Mouse (Mus musculus): ENCODE measurements around the gene Znrf3. TPM values are rescaled to one million over a fixed set of nuclear protein-coding genes. Genes with fewer than 3 reads are reported as not detected.

The Znrf3 gene
- polyA plus RNA-seq, 1 experiment = 0.30 TPM

- Histone ChIP-seq H3K4me3 (replicated peaks) (no peak overlapping the region), H3K27me3 (replicated peaks) (no peaks in the 10 kb centered on the region), H3K9me3 (no peaks in the 10 kb centered on the region), H3K4me1 (peaks cover 52% of the 10 kb centered on the region), H3K36me3 (replicated peaks; ENCODE audit: low read length) (no peaks in the 10 kb centered on the region)
- TF ChIP-seq GATA1 (IDR thresholded peaks at IDR 0.05; ENCODE audit: borderline replicate concordance, low read length) (no peak), FLI1 (IDR thresholded peaks at IDR 0.05; ENCODE audit: low read length) (no peak)
These were observed 89.3 kb downstream of the Znrf3 start for GRCm38 (mm10) chr11:5355266-5355764.

GRCm38 (mm10) chr11:5354753-5355152, 89.9 kb downstream of the Znrf3 start:
- Histone ChIP-seq H3K9me3 (no peaks in the 10 kb centered on the region), H3K4me3 (replicated peaks) (no peak overlapping the region), H3K36me3 (replicated peaks; ENCODE audit: low read length) (no peaks in the 10 kb centered on the region), H3K4me1 (peaks cover 52% of the 10 kb centered on the region), H3K27me3 (replicated peaks) (no peaks in the 10 kb centered on the region)
- TF ChIP-seq FLI1 (IDR thresholded peaks at IDR 0.05; ENCODE audit: low read length) = no peak
- TF ChIP-seq GATA1 (IDR thresholded peaks at IDR 0.05; ENCODE audit: borderline replicate concordance, low read length) = no peak

- H3K27me3 ChIP-seq (replicated peaks) = no peaks in the 10 kb centered on the region
- TF ChIP-seq GATA1 (IDR thresholded peaks at IDR 0.05; ENCODE audit: borderline replicate concordance, low read length) (no peak), FLI1 (IDR thresholded peaks at IDR 0.05; ENCODE audit: low read length) (no peak)
- peaks cover 47% of the 10 kb centered on the region for H3K4me1 ChIP-seq
- H3K9me3 ChIP-seq = no peaks in the 10 kb centered on the region
- no peaks in the 10 kb centered on the region for H3K36me3 ChIP-seq (replicated peaks; ENCODE audit: low read length)
- no peak overlapping the region for H3K4me3 ChIP-seq (replicated peaks)
These were observed 91.6 kb downstream of the Znrf3 start for GRCm38 (mm10) chr11:5353032-5353431.

- peaks cover 29% of the 10 kb centered on the region for H3K4me1 ChIP-seq
- no peaks in the 10 kb centered on the region for H3K27me3 ChIP-seq (replicated peaks)
- no peak overlapping the region for H3K4me3 ChIP-seq (replicated peaks)
- H3K36me3 ChIP-seq (replicated peaks; ENCODE audit: low read length) = no peaks in the 10 kb centered on the region
- H3K9me3 ChIP-seq = no peaks in the 10 kb centered on the region
- TF ChIP-seq FLI1 (IDR thresholded peaks at IDR 0.05; ENCODE audit: low read length) = no peak
- no peak for TF ChIP-seq GATA1 (IDR thresholded peaks at IDR 0.05; ENCODE audit: borderline replicate concordance, low read length)
These were observed 95.2 kb downstream of the Znrf3 start for GRCm38 (mm10) chr11:5349483-5349882.

- Histone ChIP-seq H3K4me3 (replicated peaks) (no peak overlapping the region), H3K9me3 (no peaks in the 10 kb centered on the region), H3K36me3 (replicated peaks; ENCODE audit: low read length) (no peaks in the 10 kb centered on the region), H3K4me1 (peaks cover 23% of the 10 kb centered on the region), H3K27me3 (replicated peaks) (no peaks in the 10 kb centered on the region)
- no peak for TF ChIP-seq GATA1 (IDR thresholded peaks at IDR 0.05; ENCODE audit: borderline replicate concordance, low read length)
These were observed 97.6 kb downstream of the Znrf3 start for GRCm38 (mm10) chr11:5346845-5347640.

GRCm38 (mm10) chr11:5343748-5344147, 100.9 kb downstream of the Znrf3 start:
- Histone ChIP-seq H3K27me3 (replicated peaks) (no peaks in the 10 kb centered on the region), H3K36me3 (replicated peaks; ENCODE audit: low read length) (no peaks in the 10 kb centered on the region), H3K4me3 (replicated peaks) (no peak overlapping the region), H3K4me1 (peaks cover 26% of the 10 kb centered on the region), H3K9me3 (no peaks in the 10 kb centered on the region)
- TF ChIP-seq FLI1 (IDR thresholded peaks at IDR 0.05; ENCODE audit: low read length) = no peak
- no peak for TF ChIP-seq GATA1 (IDR thresholded peaks at IDR 0.05; ENCODE audit: borderline replicate concordance, low read length)

- no peaks in the 10 kb centered on the region for H3K27me3 ChIP-seq (replicated peaks)
- H3K9me3 ChIP-seq = no peaks in the 10 kb centered on the region
- peaks cover 9% of the 10 kb centered on the region; the same call in 1 of the 2 replicates for H3K4me1 ChIP-seq
- TF ChIP-seq FLI1 (IDR thresholded peaks at IDR 0.05; ENCODE audit: low read length) = no peak
- no peak for TF ChIP-seq GATA1 (IDR thresholded peaks at IDR 0.05; ENCODE audit: borderline replicate concordance, low read length)
- peaks cover 3% of the 10 kb centered on the region for H3K36me3 ChIP-seq (replicated peaks; ENCODE audit: low read length)
- H3K4me3 ChIP-seq (replicated peaks) = no peak overlapping the region
These were observed 104.9 kb downstream of the Znrf3 start for GRCm38 (mm10) chr11:5339732-5340131.

GRCm38 (mm10) chr11:5336852-5337251, 107.8 kb downstream of the Znrf3 start:
- Histone ChIP-seq H3K9me3 (peaks cover 5% of the 10 kb centered on the region; the same call in 1 of the 2 replicates), H3K4me3 (replicated peaks) (no peak overlapping the region), H3K4me1 (0 out of 2 replicates have a peak, but pooled peaks cover 6% of the 10 kb centered on the region), H3K27me3 (replicated peaks) (no peaks in the 10 kb centered on the region), H3K36me3 (replicated peaks; ENCODE audit: low read length) (peaks cover 3% of the 10 kb centered on the region)
- TF ChIP-seq FLI1 (IDR thresholded peaks at IDR 0.05; ENCODE audit: low read length) = no peak
- no peak for TF ChIP-seq GATA1 (IDR thresholded peaks at IDR 0.05; ENCODE audit: borderline replicate concordance, low read length)

GRCm38 (mm10) chr11:5336269-5336668, 108.4 kb downstream of the Znrf3 start:
- H3K9me3 ChIP-seq = peaks cover 5% of the 10 kb centered on the region; the same call in 1 of the 2 replicates
- no peak overlapping the region for H3K4me3 ChIP-seq (replicated peaks)
- no peaks in the 10 kb centered on the region for H3K27me3 ChIP-seq (replicated peaks)
- H3K36me3 ChIP-seq (replicated peaks; ENCODE audit: low read length) = peaks cover 5% of the 10 kb centered on the region
- 0 out of 2 replicates have a peak, but pooled peaks cover 6% of the 10 kb centered on the region for H3K4me1 ChIP-seq
- no peak for TF ChIP-seq GATA1 (IDR thresholded peaks at IDR 0.05; ENCODE audit: borderline replicate concordance, low read length)
- TF ChIP-seq FLI1 (IDR thresholded peaks at IDR 0.05; ENCODE audit: low read length) = no peak

- Histone ChIP-seq H3K4me3 (replicated peaks) (no peak overlapping the region), H3K36me3 (replicated peaks; ENCODE audit: low read length) (peaks cover 2% of the 10 kb centered on the region), H3K27me3 (replicated peaks) (no peaks in the 10 kb centered on the region), H3K4me1 (no peaks in the 10 kb centered on the region), H3K9me3 (peaks cover 5% of the 10 kb centered on the region; the same call in 1 of the 2 replicates)
- TF ChIP-seq GATA1 (IDR thresholded peaks at IDR 0.05; ENCODE audit: borderline replicate concordance, low read length) (no peak), FLI1 (IDR thresholded peaks at IDR 0.05; ENCODE audit: low read length) (no peak)
These were observed 113.8 kb downstream of the Znrf3 start for GRCm38 (mm10) chr11:5330851-5331250.

Data from megakaryocyte, embryonic 14.5 days (primary cell).